Mouse (Mus musculus): ENCODE data around the gene Gm10959.
"Not testable (repeated sequence)": the region's sequence is repeated elsewhere in the genome, so short reads cannot be mapped to it uniquely, and the experiment has no call there.

Gene Gm10959

GRCm38 (mm10) chr3:122919260-122919659, at the start of gene Gm10959:
Gm10959 (minus strand) TSS chr3:122919360.
- no peak for DNase-seq (ENCODE audit: low spot score in 2 of 2)

GRCm38 (mm10) chr3:122968391-122968790, 49.2 kb upstream of the Gm10959 start:
- DNase-seq (ENCODE audit: low spot score in 2 of 2) = no peak

GRCm38 (mm10) chr3:122964301-122964700, 45.1 kb upstream of the Gm10959 start:
- no peak for DNase-seq (ENCODE audit: low spot score in 2 of 2)

- DNase-seq (ENCODE audit: low spot score in 2 of 2) = no peak
These were observed 31.0 kb upstream of the Gm10959 start for GRCm38 (mm10) chr3:122950129-122950528.

GRCm38 (mm10) chr3:122943387-122943890, 24.3 kb upstream of the Gm10959 start:
- no peak for DNase-seq (ENCODE audit: low spot score in 2 of 2)

GRCm38 (mm10) chr3:122939215-122939614, 20.1 kb upstream of the Gm10959 start:
- DNase-seq (ENCODE audit: low spot score in 2 of 2) = peak in 1 of 2 experiments; percentile 24

GRCm38 (mm10) chr3:122937176-122937575, 18.0 kb upstream of the Gm10959 start:
- not testable (repeated sequence) for DNase-seq (ENCODE audit: low spot score in 2 of 2)

- no peak for DNase-seq (ENCODE audit: low spot score in 2 of 2)
These were observed 13.3 kb upstream of the Gm10959 start for GRCm38 (mm10) chr3:122932466-122932865.

- DNase-seq (ENCODE audit: low spot score in 2 of 2) = no peak
These were observed 10.6 kb upstream of the Gm10959 start for GRCm38 (mm10) chr3:122929723-122930122.

GRCm38 (mm10) chr3:122924009-122924914, 5.1 kb upstream of the Gm10959 start, which contains the start of gene 1810037I17Rik:
1810037I17Rik (plus strand) TSS chr3:122924203.
- DNase-seq (ENCODE audit: low spot score in 2 of 2) = peak; percentile 91

- DNase-seq (ENCODE audit: low spot score in 2 of 2) = no peak
These were observed 4.0 kb upstream of the Gm10959 start for GRCm38 (mm10) chr3:122923147-122923546.

GRCm38 (mm10) chr3:122921676-122922527, 2.7 kb upstream of the Gm10959 start:
- DNase-seq (ENCODE audit: low spot score in 2 of 2) = no peak

- no peak for DNase-seq (ENCODE audit: low spot score in 2 of 2)
These were observed 1.6 kb upstream of the Gm10959 start for GRCm38 (mm10) chr3:122920572-122921435.

GRCm38 (mm10) chr3:122918672-122919071, 488 bp downstream of the Gm10959 start:
- no peak for DNase-seq (ENCODE audit: low spot score in 2 of 2)

- no peak for DNase-seq (ENCODE audit: low spot score in 2 of 2)
These were observed 2.9 kb downstream of the Gm10959 start for GRCm38 (mm10) chr3:122916191-122916680.

GRCm38 (mm10) chr3:122915493-122915892, 3.7 kb downstream of the Gm10959 start:
- no peak for DNase-seq (ENCODE audit: low spot score in 2 of 2)

GRCm38 (mm10) chr3:122907841-122908240, 11.3 kb downstream of the Gm10959 start:
- DNase-seq (ENCODE audit: low spot score in 2 of 2) = no peak

- DNase-seq (ENCODE audit: low spot score in 2 of 2) = no peak
These were observed 15.3 kb downstream of the Gm10959 start for GRCm38 (mm10) chr3:122903746-122904433.

- no peak for DNase-seq (ENCODE audit: low spot score in 2 of 2)
These were observed 20.9 kb downstream of the Gm10959 start for GRCm38 (mm10) chr3:122898254-122898653.

GRCm38 (mm10) chr3:122895189-122895731, 23.9 kb downstream of the Gm10959 start:
- DNase-seq (ENCODE audit: low spot score in 2 of 2) = no peak
